Comparison of ENCODE assay signal across 8 mouse cellular contexts in the genomic region with DNA sequence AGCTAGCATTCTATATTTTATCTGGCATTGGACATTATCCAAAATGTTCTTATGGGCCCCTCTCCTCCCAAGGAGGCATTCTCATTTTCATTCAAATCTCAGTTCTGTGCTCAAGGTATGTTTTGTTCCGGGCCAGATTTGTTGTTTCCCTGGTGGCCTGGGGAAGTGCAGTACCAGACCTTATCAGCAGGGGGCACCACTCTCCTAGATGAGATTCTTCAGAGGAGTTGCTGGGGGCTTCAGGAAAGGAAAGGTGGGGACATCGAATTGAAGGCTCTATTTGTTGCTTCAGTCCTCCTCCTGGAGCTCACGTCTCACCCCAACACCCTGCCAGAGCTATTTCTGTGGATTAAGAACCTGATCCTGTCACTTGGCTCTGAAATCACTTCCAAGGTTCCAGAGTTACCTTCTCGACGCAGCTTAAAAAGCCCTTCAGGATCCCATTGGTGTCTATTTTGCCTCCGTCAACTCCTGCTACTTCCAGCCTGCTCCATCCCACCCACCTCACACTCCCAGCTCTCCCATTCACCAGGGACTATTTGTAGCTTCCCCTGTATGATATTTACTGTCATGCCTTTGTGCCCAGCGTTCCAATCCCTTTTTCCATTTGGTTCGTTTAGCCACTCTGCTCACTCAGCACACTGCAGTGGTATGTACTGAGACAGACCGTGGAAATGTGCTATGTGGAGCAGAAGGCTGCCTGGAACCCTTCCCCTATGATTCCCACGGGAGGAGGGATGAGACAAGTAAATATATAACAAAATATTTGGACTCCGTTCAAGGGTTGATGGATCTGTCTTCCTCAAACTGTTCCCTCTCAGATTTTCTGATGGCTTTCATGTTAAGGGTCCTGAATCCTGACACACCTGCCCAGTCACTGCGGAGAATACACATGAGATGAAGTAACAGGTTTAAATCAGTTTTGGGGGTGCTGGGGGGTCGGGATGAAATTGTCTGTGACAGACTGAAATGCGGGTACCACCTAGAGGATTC. TPM values are rescaled to one million over a fixed set of nuclear protein-coding genes. Genes with fewer than 3 reads are reported as not detected.
DNase-seq lines count a peak whose midpoint lies in the region; ATAC-seq and TF ChIP-seq lines count a peak whose summit lies in the region.

No protein-coding gene starts in this region.

- DNase-seq in hindbrain, embryonic 14.5 days (ENCODE audit: low spot score) = peak; percentile 86
- peak; percentile 40 for DNase-seq in adrenal gland, adult 8-10 months
- DNase-seq in embryonic facial prominence, embryonic 10.5 days (ENCODE audit: low spot score) = peak; percentile 84
- DNase-seq in heart, adult 2 months = peak; percentile 65 to 86
- peak; percentile 53 for DNase-seq in left cerebral cortex, adult 11 months (ENCODE audit: low spot score)
- peak; percentile 35 to 52 for DNase-seq in spleen, postnatal 36 days (ENCODE audit: low spot score in 2 of 2)

- no peak overlapping the region for H3K4me3 ChIP-seq in hindbrain, embryonic 14.5 days (replicated peaks; ENCODE audit: low read length)
- H3K4me3 ChIP-seq in hindbrain, embryonic 16.5 days (ENCODE audit: low read length) = no peak overlapping the region
- H3K4me3 ChIP-seq in embryonic facial prominence, embryonic 10.5 days = no peak overlapping the region
- H3K4me3 ChIP-seq in heart, adult 2 months = no peak overlapping the region

- H3K4me2 ChIP-seq in hindbrain, embryonic 14.5 days (replicated peaks) = no peak overlapping the region
- H3K4me2 ChIP-seq in hindbrain, embryonic 16.5 days (ENCODE audit: low read length) = no peak overlapping the region

- no peak overlapping the region for H3K27ac ChIP-seq in hindbrain, embryonic 14.5 days
- no peak overlapping the region for H3K27ac ChIP-seq in hindbrain, embryonic 16.5 days (ENCODE audit: low read depth, low read length)
- no peak overlapping the region; the same call in 1 of the 2 replicates for H3K27ac ChIP-seq in embryonic facial prominence, embryonic 10.5 days (replicated peaks)
- peak overlapping the region; percentile 13; the same call in 1 of the 2 replicates for H3K27ac ChIP-seq in heart, adult 2 months

- intact Hi-C loops in heart, adult 2 months (cut with DNase I) = loop anchor here (1.0 to 10.0 kb wide), 5 partner anchors 34 to 283 kb away; no protein-coding TSS in a partner anchor

- no peaks in the 10 kb centered on the region for H3K9me3 ChIP-seq in hindbrain, embryonic 14.5 days (ENCODE audit: control insufficient read depth, low read length)
- H3K9me3 ChIP-seq in hindbrain, embryonic 16.5 days (ENCODE audit: control insufficient read depth, low read length) = no peaks in the 10 kb centered on the region
- H3K9me3 ChIP-seq in embryonic facial prominence, embryonic 10.5 days = no peaks in the 10 kb centered on the region

- ATAC-seq in hindbrain, embryonic 14.5 days (ENCODE audit: low FRiP score) = no peak
- no peak for ATAC-seq in hindbrain, embryonic 16.5 days
- 0 out of 2 replicates have a peak, but pooled peaks have one; percentile 36 for ATAC-seq in megakaryocyte-erythroid progenitor cell, adult 5-6 weeks (replicated peaks; ENCODE audit: low FRiP score, low TSS enrichment, poor library complexity, severe bottlenecking)

- no peak for TF ChIP-seq POLR2A in heart, adult 2 months (IDR thresholded peaks at IDR 0.05; ENCODE audit: insufficient read depth, low read depth, low read length)

- WGBS in hindbrain, embryonic 14.5 days = 60% methylated on average over 14 of the region's 14 CpGs
- 58% methylated on average over 14 of the region's 14 CpGs for WGBS in hindbrain, embryonic 16.5 days
- 65% methylated on average over 14 of the region's 14 CpGs for whole genome bisulfite sequencing in embryonic facial prominence, embryonic 10.5 days
- WGBS in heart, adult 2 months = 40% methylated on average over 14 of the region's 14 CpGs

- TF ChIP-seq CTCF in heart, adult 2 months (IDR thresholded peaks at IDR 0.05) = no peak; the same call in 1 of the 2 replicates

- H3K27me3 ChIP-seq in hindbrain, embryonic 14.5 days (ENCODE audit: control insufficient read depth, insufficient read depth, low read length) = 0 out of 2 replicates have a peak, but pooled peaks cover 3% of the 10 kb centered on the region
- H3K27me3 ChIP-seq in hindbrain, embryonic 16.5 days (replicated peaks; ENCODE audit: control insufficient read depth, insufficient read depth, low read length) = no peaks in the 10 kb centered on the region
- H3K27me3 ChIP-seq in embryonic facial prominence, embryonic 10.5 days (replicated peaks; ENCODE audit: low read depth, poor library complexity, severe bottlenecking) = peaks cover 18% of the 10 kb centered on the region
- H3K27me3 ChIP-seq in heart, adult 2 months (ENCODE audit: control insufficient read depth, insufficient read depth, low read length) = no peaks in the 10 kb centered on the region

- 0 out of 2 replicates have a peak overlapping the region, but pooled peaks have one; percentile 6 for H3K9ac ChIP-seq in hindbrain, embryonic 14.5 days
- no peak overlapping the region for H3K9ac ChIP-seq in hindbrain, embryonic 16.5 days (ENCODE audit: low read depth, low read length)
- peak overlapping the region; percentile 53 for H3K9ac ChIP-seq in heart, adult 2 months (ENCODE audit: low read depth, low read length)

- H3K4me1 ChIP-seq in hindbrain, embryonic 14.5 days (replicated peaks; ENCODE audit: control insufficient read depth, insufficient read depth, low read length) = no peaks in the 10 kb centered on the region; the same call in 1 of the 2 replicates
- peaks cover 3% of the 10 kb centered on the region for H3K4me1 ChIP-seq in hindbrain, embryonic 16.5 days (ENCODE audit: control insufficient read depth, insufficient read depth, low read depth, low read length)
- H3K4me1 ChIP-seq in embryonic facial prominence, embryonic 10.5 days = peaks cover 36% of the 10 kb centered on the region
- H3K4me1 ChIP-seq in heart, adult 2 months (ENCODE audit: control insufficient read depth, insufficient read depth, low read length) = peaks cover 11% of the 10 kb centered on the region

- H3K36me3 ChIP-seq in hindbrain, embryonic 14.5 days (replicated peaks; ENCODE audit: control insufficient read depth, insufficient read depth) = peaks cover 1% of the 10 kb centered on the region; the same call in 1 of the 2 replicates
- H3K36me3 ChIP-seq in hindbrain, embryonic 16.5 days (ENCODE audit: control insufficient read depth, insufficient read depth, low read length) = no peaks in the 10 kb centered on the region
- H3K36me3 ChIP-seq in embryonic facial prominence, embryonic 10.5 days (replicated peaks) = 0 out of 2 replicates have a peak, but pooled peaks cover 5% of the 10 kb centered on the region
- 0 out of 2 replicates have a peak, but pooled peaks cover 2% of the 10 kb centered on the region for H3K36me3 ChIP-seq in heart, adult 2 months (ENCODE audit: control insufficient read depth, insufficient read depth, low read length)

- peak; percentile 85 for TF ChIP-seq EP300 in heart, adult 2 months (IDR thresholded peaks at IDR 0.05; ENCODE audit: insufficient read depth, low read depth, low read length)

- no peaks in the 10 kb centered on the region for H3K79me2 ChIP-seq in heart, adult 2 months (replicated peaks; ENCODE audit: control insufficient read depth, insufficient read depth, low read length)

RNA-seq across cellular contexts. Expression of gene Slc35b1, which starts 13.6 kb away (rescaled TPM):
- polyA plus RNA-seq in hindbrain, embryonic 14.5 days (2014; fragmentation: Nextera tagmentation; extraction: Ambion mirVana) = 144 and 153 TPM in 2 replicates
- polyA plus RNA-seq in hindbrain, embryonic 16.5 days (2015; fragmentation: Nextera tagmentation; extraction: Ambion mirVana) = 142 and 147 TPM in 2 replicates
- 10 to 100 TPM; 62.7 to 88.9 (median 78.0) TPM for total RNA-seq in adrenal gland, adult 8-10 months (2022)
- 116 and 122 TPM in 2 replicates for polyA plus RNA-seq in embryonic facial prominence, embryonic 10.5 days (2016; fragmentation: Nextera tagmentation; extraction: Ambion mirVana)
- 10 to 100 TPM; 34.2 to 41.3 TPM for total RNA-seq in heart, adult 2 months (2021)
- 47.2 and 74.2 TPM in 2 replicates for polyA plus RNA-seq in heart, adult 2 months (2012; rRNA removed)
- 30.6 and 84.7 TPM in 2 replicates for total RNA-seq in megakaryocyte-erythroid progenitor cell, adult 5-6 weeks (2014; fragmentation: Nextera tagmentation)
- total RNA-seq in megakaryocyte-erythroid progenitor cell, adult 5-6 weeks (2017) = 29.3 and 54.5 TPM in 2 replicates

RNA-seq across cellular contexts. Expression of gene Spop, which starts 15.7 kb away (rescaled TPM):
- 160 and 167 TPM in 2 replicates for polyA plus RNA-seq in hindbrain, embryonic 14.5 days (2014; fragmentation: Nextera tagmentation; extraction: Ambion mirVana)
- polyA plus RNA-seq in hindbrain, embryonic 16.5 days (2015; fragmentation: Nextera tagmentation; extraction: Ambion mirVana) = 222 and 250 TPM in 2 replicates
- total RNA-seq in adrenal gland, adult 8-10 months (2022) = 100 to 1,000 TPM; 160 to 216 (median 189) TPM
- 135 TPM in 2 replicates for polyA plus RNA-seq in embryonic facial prominence, embryonic 10.5 days (2016; fragmentation: Nextera tagmentation; extraction: Ambion mirVana)
- total RNA-seq in heart, adult 2 months (2021) = 100 to 1,000 TPM; 155 to 170 TPM
- 69.3 and 112 TPM in 2 replicates for polyA plus RNA-seq in heart, adult 2 months (2012; rRNA removed)
- total RNA-seq in megakaryocyte-erythroid progenitor cell, adult 5-6 weeks (2014; fragmentation: Nextera tagmentation) = 51.5 and 55.3 TPM in 2 replicates
- total RNA-seq in megakaryocyte-erythroid progenitor cell, adult 5-6 weeks (2017) = 37.5 and 45.5 TPM in 2 replicates
